Mouse (Mus musculus) adrenal gland, adult 2 months (tissue): ENCODE measurements around the gene Efcc1. TPM values are rescaled to one million over a fixed set of nuclear protein-coding genes. Genes with fewer than 3 reads are reported as not detected.

ENCODE experiments used
- polyA plus RNA-seq: library from polyadenylated mRNA; depleted of rRNA; stranded (reverse); fragments of >200 nt; gene quantifications from 2 replicates; pipeline ENCODE4 v1.2.3, GENCODE M21; 2012; rRNA removed
- total RNA-seq, 2 experiments: library from RNA; stranded (reverse); gene quantifications; 2 replicates each; pipeline ENCODE4 v1.2.3; 2021

Efcc1 gene
- total and polyA plus RNA-seq, 3 experiments = 0.63 to 1.1 (median 1.1) TPM

Other genes with a start within 250 kb of the Efcc1 start
- gene Arhgap25, start 197.6 kb upstream of the Efcc1 start, total RNA-seq = 1 to 10 TPM; 3.1 TPM
- 0.39 and 0.49 TPM in 2 replicates for gene Arhgap25, start 197.6 kb upstream of the Efcc1 start, polyA plus RNA-seq
- gene Prokr1, start 140.1 kb upstream of the Efcc1 start, total RNA-seq = under 1 TPM; 0.37 to 0.93 TPM
- gene Prokr1, start 140.1 kb upstream of the Efcc1 start, polyA plus RNA-seq = 0.13 and 0.23 TPM in 2 replicates
- 1 to 10 TPM; 5.5 to 7.4 TPM for gene Aplf, start 58.7 kb upstream of the Efcc1 start, total RNA-seq
- 2.5 and 3.7 TPM in 2 replicates for gene Aplf, start 58.7 kb upstream of the Efcc1 start, polyA plus RNA-seq
- under 1 TPM in 1 of 2 experiments, not detected in 1; 0.45 TPM for gene Gp9, start 47.2 kb downstream of the Efcc1 start, total RNA-seq
- 0.84 and 1.0 TPM in 2 replicates for gene Gp9, start 47.2 kb downstream of the Efcc1 start, polyA plus RNA-seq
- 10 to 100 TPM; 28.0 to 28.2 TPM for gene Rab43, start 81.3 kb downstream of the Efcc1 start, total RNA-seq
- 27.6 and 30.6 TPM in 2 replicates for gene Rab43, start 81.3 kb downstream of the Efcc1 start, polyA plus RNA-seq
- 1 to 10 TPM; 2.5 TPM for gene Gm45140, start 104.9 kb downstream of the Efcc1 start, total RNA-seq
- 0.02 and 0.15 TPM in 2 replicates for gene Gm45140, start 104.9 kb downstream of the Efcc1 start, polyA plus RNA-seq
- 10 to 100 TPM; 44.4 to 55.6 TPM for gene Isy1, start 107.9 kb downstream of the Efcc1 start, total RNA-seq
- gene Isy1, start 107.9 kb downstream of the Efcc1 start, polyA plus RNA-seq = 3.1 and 3.8 TPM in 2 replicates
- gene Cnbp, start 120.2 kb downstream of the Efcc1 start, total RNA-seq = 100 to 1,000 TPM; 333 to 380 TPM
- 73.9 and 76.1 TPM in 2 replicates for gene Cnbp, start 120.2 kb downstream of the Efcc1 start, polyA plus RNA-seq
- 100 to 1,000 TPM; 102 to 104 TPM for gene Copg1, start 156.9 kb downstream of the Efcc1 start, total RNA-seq
- 26.0 and 41.0 TPM in 2 replicates for gene Copg1, start 156.9 kb downstream of the Efcc1 start, polyA plus RNA-seq
- gene Hmces, start 183.1 kb downstream of the Efcc1 start, total RNA-seq = 10 to 100 TPM; 21.5 to 22.4 TPM
- gene Hmces, start 183.1 kb downstream of the Efcc1 start, polyA plus RNA-seq = 15.4 and 22.3 TPM in 2 replicates